Mouse (Mus musculus) right cerebral cortex, adult 18-20 months (tissue): ENCODE data around the gene Tcte2.

Experiments used
- DNase-seq: peaks from one replicate; pipeline ENCODE4 v3.0.0; 2022; ENCODE audit warnings: mixed read lengths

Gene Tcte2

GRCm38 (mm10) chr17:13716336-13716735, 45.3 kb downstream of the Tcte2 start:
- no peak for DNase-seq

- DNase-seq: no peak
Observed at GRCm38 (mm10) chr17:13715511-13715910, 46.1 kb downstream of the Tcte2 start.

GRCm38 (mm10) chr17:13714654-13715053, 47.0 kb downstream of the Tcte2 start:
- DNase-seq: no peak

GRCm38 (mm10) chr17:13714128-13714527, 47.5 kb downstream of the Tcte2 start:
- DNase-seq: no peak

- DNase-seq: no peak
Observed at GRCm38 (mm10) chr17:13712518-13712917, 49.1 kb downstream of the Tcte2 start.

GRCm38 (mm10) chr17:13712116-13712515, 49.5 kb downstream of the Tcte2 start:
- no peak for DNase-seq

GRCm38 (mm10) chr17:13711173-13711572, 50.5 kb downstream of the Tcte2 start:
- DNase-seq: no peak

GRCm38 (mm10) chr17:13705481-13705921, 56.1 kb downstream of the Tcte2 start:
- no peak for DNase-seq

GRCm38 (mm10) chr17:13703611-13704320, 57.9 kb downstream of the Tcte2 start:
- DNase-seq: no peak

GRCm38 (mm10) chr17:13700131-13701016, 61.3 kb downstream of the Tcte2 start:
- no peak for DNase-seq

- no peak for DNase-seq
Observed at GRCm38 (mm10) chr17:13699716-13700115, 61.9 kb downstream of the Tcte2 start.

- DNase-seq: no peak
Observed at GRCm38 (mm10) chr17:13698194-13698593, 63.4 kb downstream of the Tcte2 start.

- DNase-seq: no peak
Observed at GRCm38 (mm10) chr17:13697646-13698045, 64.0 kb downstream of the Tcte2 start.

- no peak for DNase-seq
Observed at GRCm38 (mm10) chr17:13695881-13696280, 65.7 kb downstream of the Tcte2 start.

GRCm38 (mm10) chr17:13695211-13695610, 66.4 kb downstream of the Tcte2 start:
- DNase-seq: no peak

- DNase-seq: no peak
Observed at GRCm38 (mm10) chr17:13694181-13694580, 67.4 kb downstream of the Tcte2 start.

- no peak for DNase-seq
Observed at GRCm38 (mm10) chr17:13687656-13688055, 74.0 kb downstream of the Tcte2 start.

GRCm38 (mm10) chr17:13687086-13687485, 74.5 kb downstream of the Tcte2 start:
- DNase-seq: no peak

- no peak for DNase-seq
Observed at GRCm38 (mm10) chr17:13685621-13686020, 76.0 kb downstream of the Tcte2 start.

GRCm38 (mm10) chr17:13684256-13684655, 77.4 kb downstream of the Tcte2 start:
- DNase-seq: no peak

GRCm38 (mm10) chr17:13683411-13684174, 78.0 kb downstream of the Tcte2 start:
- DNase-seq: no peak

- no peak for DNase-seq
Observed at GRCm38 (mm10) chr17:13683027-13683410, 78.6 kb downstream of the Tcte2 start.

GRCm38 (mm10) chr17:13682378-13683026, 79.1 kb downstream of the Tcte2 start:
- DNase-seq: no peak
